Mouse (Mus musculus) kidney, adult 18-20 months (tissue): Measurements from ENCODE around the gene Mapkap1.
A peak's percentile ranks its signal among the peaks of the same experiment; 100 is the strongest.

Experiments
- DNase-seq: peaks from one replicate; pipeline ENCODE4 v3.0.0; 2021

Gene Mapkap1

DNA sequence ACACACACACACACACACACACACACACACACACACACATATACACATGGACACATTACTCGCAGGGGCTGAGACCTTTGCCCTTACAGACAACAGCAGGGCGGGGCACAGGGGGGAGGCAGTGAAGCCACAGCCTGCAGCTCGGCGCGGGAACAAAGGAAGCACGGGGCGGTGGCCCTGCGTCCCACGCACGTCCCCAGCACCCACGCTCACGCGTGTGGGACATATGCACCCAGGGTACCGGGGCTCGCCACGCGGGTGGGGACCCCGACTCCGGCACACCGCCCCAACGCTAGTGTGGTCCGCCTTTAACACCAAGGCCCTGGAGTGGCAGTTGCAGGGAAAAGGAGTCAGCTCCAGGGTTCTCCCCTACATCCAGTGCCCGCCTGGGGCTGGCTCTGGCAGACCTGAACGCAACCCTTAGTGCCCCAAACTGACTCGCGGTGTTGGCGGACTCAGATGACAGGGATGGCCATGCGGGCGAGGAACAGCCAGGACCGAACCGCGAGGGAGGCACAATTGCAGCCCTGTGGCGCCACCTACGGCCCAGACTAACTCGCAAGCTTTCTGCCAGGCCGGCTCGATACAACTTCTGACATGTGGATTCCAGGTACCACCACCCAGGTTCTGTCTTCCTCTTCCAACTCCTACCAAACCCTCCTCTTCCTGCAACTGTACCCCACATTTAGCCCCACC, 232.5 kb downstream of the Mapkap1 start:
- DNase-seq, result peak; percentile 86

DNA sequence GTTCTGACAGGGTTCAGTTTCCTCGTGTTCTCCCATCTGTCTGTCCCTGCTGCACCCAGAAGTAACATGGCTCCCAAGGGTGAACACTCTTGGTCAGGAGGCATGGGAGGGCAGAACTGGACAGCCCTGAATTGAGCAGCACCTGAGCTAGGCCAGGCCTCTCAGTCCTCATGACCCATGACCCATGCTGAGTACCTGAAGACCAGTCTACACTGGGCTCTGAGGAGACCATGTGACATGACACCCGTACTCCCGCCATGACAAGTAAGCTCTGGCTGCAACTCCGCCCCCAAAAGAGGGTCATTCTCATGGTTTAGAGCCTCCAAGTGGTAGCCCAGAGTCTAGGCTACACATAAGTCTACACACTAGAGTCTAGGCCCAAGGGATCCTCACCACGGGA, 233.2 kb downstream of the Mapkap1 start:
- no peak for DNase-seq

DNA sequence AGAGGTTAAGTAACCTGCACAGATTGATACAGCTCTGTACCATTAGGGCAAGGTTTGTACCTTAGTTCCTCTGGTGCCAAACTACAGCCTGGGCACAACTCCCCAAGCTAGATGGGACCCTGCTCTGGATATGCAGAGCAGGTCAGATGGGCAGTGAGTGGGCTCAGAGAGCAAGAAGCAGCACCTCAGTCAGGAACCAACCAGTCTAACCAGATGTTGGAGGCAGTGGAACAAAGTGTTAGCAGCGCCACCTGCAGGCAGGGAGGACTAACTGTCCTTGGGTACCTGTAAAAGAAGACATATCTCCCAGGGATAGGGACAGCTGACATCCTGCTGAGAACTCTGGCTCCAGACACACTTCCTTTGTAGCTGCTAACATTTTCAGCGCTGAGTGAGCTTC, 235.8 kb downstream of the Mapkap1 start:
- no peak for DNase-seq

DNA sequence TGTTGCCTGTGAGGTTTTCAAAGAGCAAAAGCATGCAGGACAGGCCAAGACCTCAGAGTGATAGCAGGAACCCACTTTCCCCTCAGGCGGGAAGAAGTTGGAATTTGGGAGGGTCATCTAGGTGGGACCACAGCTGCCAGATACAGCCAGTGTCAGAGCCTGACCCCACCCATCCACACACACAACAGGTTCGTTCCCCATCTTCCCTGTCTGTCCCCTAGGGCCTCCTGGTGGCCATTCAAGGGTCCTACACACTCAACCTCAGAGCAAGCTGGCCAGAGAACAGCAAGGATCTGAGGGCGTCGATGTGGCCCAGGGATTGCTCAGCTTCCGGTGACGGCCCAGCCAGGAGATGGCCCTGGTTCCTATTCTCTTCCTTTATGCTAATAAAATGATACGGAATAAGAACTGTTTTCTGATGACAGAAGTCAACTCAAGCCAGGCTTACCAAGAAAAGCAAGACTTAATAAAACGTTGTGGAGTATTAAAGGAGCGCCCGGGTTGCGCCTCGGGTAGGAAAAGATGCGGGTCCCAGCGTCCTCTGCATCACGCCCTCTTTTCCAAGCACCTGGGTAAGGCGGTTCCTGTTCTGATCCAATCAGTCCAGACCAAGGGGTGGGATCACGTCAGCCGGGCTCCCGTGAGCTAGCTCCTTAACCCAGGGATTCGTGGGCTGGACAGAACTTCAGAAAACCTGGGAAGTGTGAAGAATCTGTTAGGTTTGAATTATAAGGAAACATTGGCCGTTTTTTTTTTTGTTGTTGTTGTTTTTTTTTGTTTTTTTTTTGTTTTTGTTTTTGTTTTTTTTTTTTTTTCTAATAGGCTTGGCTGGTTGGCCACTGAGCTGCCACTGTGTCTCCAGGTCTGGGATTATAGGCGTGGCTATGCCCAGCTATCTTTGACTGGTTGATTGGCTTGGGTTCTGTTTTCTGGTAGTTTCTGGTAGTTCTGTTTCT, 238.3 kb downstream of the Mapkap1 start:
- no peak for DNase-seq

DNA sequence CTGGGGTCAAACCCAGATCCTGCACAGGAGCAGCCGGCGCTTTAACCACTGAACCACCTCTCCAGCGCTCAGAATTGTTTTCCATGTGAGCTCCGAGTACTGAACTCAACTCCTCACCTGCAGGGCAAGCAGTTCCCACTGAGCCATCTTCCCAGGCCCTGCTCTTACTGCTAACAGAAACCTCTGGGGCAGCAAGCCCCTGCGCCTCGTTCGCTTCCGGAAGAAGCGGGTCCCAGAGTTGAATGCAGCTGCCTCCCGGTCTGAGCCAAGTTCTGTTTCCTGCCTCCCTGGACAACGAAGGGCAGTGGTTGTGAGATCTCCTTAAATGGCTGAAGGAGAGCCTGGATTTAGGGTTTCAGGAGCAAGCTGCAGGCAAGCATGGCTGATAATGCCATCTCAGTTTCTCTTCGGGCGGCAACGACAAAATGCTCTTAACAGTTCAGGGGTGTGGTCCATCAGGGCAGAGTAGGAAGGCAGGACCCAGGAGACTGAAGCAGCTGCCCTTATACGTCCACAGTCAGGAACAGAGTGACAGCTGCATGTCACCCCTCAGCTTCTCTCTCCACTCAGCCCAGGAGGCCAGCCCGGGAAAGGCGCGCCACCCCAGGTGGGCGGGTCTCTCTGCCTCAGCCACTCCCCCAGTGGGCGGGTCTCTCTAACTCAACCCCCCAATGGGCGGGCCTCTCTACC, 239.4 kb downstream of the Mapkap1 start:
- peak; percentile 69 for DNase-seq

DNA sequence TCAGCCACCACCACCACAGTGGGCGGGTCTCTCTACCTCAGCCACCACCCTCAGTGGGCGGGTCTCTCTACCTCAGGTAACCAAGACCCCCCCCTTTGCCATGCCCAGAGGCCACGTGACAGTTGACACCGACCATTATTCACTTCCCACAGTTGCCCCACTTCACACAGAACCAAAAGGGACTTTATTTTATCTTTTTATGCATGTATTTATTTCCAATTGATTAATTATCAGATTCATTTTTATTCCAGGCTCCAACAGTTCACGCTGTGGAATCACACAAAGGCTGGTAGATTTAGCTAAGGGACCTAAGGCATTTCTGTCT, 239.9 kb downstream of the Mapkap1 start:
- no peak for DNase-seq

DNA sequence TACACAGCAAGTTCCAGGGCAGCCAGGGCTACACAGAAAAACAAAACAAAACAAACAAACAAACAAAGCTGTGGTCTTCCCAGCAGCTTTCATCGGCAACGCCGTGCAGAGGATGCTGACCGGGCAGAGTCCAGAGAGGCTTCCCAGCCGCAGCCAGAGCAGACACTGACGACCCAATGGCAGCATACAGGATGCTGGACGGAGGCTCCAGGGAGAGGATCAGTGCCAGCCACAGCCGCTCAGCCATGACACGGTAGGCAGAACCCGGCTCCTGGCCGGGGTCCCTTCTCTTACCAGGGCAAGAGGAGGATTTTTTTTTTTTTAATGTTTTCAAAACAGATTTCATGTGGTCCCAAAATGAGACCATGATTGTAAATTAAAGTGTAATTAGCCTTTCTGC, 240.8 kb downstream of the Mapkap1 start:
- DNase-seq, result peak; percentile 30

DNA sequence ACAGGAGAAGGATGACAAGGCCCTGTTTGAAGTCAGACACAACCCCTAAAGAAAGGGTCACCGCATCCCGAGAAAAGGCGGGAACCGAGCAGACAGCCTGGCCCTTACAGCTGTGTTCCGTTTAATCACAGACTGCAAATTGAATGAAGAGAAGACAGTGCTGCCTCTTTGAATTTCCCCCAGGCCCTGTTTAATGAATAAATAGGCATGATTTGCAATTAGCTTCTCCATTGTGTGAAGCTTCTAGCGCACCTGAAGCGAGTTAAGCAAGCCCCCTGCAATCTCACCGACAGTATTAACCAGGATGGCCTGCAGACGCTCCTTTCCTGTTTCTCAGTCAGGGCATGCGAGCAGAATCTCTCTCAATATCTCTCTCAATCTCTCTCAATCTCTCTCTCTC, 261.2 kb downstream of the Mapkap1 start:
- no peak for DNase-seq

DNA sequence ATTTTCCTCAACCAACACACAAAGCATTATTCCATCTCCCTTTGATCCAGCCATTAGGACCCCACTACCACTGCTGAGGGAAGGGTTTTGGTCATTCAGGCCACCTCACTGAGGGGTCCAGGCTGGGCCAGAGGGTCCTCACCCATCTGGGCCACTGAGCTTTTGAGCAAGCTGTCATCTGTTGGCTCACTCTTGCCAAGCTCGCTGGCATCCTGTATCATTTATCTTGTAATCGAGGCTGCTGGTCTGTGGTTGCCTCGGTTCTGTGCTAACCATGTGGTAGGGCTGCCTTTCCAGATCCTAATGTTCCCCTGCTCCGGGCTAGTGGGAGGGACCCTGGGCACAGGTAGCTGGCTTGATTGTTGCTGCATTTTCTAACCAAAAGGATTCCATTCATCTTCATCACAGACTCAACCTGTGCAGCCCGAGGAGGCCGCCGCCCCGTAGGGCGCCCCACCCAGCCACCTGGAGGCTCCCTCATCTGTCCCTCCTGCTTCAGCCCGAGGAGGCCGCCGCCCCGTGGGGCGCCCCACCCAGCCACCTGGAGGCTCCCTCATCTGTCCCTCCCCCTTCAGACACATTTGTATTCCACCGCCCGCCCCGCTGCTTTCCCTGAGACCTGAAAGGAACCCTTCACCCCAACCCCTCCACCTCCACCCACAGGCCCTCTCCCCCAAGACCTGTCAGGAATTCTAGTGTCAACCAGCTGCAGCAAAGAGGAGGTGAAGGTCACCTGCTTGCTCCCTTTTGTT, 262.0 kb downstream of the Mapkap1 start:
- DNase-seq, result no peak

DNA sequence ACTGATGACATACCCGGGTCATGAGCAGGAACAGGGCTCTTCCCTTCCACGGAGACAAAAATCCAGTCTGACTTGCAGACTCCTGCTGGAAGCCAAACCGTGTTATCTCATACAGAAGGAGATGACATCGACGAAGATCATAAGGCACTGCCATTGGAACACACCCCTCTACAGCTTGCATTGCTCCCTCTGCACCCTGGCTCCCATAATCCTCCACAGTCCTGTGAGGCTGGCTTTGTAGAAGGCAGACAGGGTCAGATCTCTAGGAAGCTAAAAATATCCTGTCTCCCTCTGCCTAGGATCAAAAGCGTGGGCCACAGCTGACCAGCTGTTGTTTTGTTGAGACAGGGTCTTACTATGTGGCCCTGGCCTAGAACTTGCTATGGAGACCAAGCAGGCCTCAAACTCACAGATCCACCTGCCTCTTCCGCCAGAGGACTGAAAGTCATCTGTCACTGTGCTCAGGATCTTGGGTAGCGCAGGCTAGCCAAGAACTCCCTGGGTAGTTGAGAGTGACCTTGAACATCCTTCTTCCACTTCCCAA, 262.7 kb downstream of the Mapkap1 start:
- DNase-seq, result no peak

DNA sequence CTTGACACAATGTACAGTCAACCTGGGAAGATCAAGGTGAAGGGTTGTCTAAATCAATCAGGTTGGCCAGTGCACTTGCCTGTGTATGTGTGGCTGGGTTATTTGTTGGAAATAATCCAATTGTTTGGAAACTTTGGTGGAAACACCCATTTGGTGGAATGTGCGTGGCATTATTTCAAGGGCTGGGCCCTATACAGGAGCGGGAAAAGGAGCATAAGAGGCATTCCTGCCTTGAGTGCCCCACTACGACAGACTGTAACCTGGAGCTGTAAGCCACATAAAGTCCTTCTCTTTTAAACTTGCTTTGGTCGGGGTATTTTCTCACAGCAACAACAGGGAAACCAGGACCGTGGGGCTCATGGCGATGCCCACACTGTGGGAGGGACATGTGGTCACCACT, 263.9 kb downstream of the Mapkap1 start:
- no peak for DNase-seq

DNA sequence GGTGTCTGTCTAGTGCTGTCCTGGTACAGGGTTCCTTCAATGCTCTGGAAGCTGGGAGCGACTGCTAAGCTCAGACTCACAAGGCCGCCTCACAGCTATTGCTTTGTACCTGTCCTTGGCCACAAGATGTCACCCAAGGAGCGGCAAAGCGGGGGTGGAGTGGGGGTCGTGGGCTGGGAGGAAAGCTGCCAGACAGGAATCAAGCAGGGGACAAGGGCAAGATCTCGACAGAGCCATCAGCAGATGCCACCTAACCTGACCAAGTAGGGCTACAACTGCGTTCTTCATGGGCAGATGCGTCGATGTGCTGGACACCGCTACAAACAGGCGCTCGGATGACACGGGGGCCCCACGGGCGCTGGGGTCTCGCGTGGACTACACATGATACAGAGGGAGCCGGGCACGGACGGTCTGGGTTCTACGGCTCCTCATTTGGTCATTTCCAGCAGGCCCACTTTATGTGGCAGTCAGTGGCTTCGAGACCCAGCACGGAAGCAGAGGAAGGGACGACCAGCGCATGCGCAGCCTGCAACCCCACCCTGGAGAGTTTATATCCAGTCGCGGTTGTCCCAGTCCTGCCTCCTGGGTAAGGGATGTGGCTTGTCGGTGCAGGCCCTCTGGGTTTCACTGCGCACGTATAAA, 264.9 kb downstream of the Mapkap1 start:
- DNase-seq, result peak; percentile 34

DNA sequence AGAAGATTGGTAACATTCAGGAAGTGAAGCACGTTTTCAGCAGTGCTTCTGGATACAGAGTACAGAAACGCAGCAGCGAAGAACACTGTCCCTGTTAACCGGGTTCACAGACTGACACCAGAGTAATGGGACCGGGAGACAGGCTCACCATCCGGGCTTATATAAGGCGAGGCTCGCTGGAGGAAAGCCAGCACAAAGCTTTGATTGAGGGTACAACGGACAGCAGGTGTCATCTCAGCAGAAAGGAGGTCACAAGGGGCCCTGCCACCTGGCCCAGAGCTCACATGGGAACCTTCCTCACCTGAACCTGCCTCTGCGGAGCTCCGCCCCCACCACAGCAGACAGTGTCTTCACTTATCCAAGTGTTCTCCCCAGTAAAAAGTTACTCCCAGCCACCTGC, 267.3 kb downstream of the Mapkap1 start:
- DNase-seq, result no peak
